Mouse (Mus musculus): ENCODE results near the gene Ahctf1. TPM values are rescaled to one million over a fixed set of nuclear protein-coding genes. Genes with fewer than 3 reads are reported as not detected.

Gene Ahctf1
- polyA plus RNA-seq, 1 experiment from 2014 or later = 54.6 TPM

DNA sequence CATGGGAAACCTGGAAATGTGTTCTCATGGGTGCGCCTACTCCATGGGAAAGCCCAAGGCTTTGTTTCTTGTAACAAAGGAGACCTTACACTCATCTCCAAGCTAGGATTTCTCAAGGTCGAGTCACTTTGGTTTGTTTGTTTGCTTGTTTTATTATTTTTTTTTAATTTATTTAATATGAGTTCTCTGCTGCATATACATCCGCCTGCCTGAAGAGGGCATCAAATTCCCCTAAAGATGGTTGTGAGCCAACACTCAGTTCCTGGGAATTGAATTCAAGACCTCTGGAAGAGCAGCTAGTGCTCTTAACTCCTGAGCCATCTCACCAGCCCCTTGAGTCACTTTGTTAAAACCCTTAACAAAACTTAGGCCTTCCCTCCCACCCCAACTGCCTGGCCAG lies 90.1 kb downstream of the Ahctf1 start:
- no peaks in the 10 kb centered on the region for H3K36me3 ChIP-seq (ENCODE audit: control insufficient read depth, insufficient read depth, low read length)
- no peak for ATAC-seq (replicated peaks; ENCODE audit: low FRiP score)
- no peak overlapping the region for H3K4me3 ChIP-seq (ENCODE audit: low read depth, low read length)
- no peak overlapping the region for H3K4me2 ChIP-seq
- DNase-seq (ENCODE audit: low spot score) = no peak
- no peak overlapping the region for H3K9ac ChIP-seq (ENCODE audit: low read depth, low read length)
- no peak overlapping the region for H3K27ac ChIP-seq (ENCODE audit: low read depth, low read length)
- 81% methylated on average over 3 of the region's 3 CpGs for WGBS
- H3K9me3 ChIP-seq (ENCODE audit: control insufficient read depth, low read length) = no peaks in the 10 kb centered on the region
- H3K27me3 ChIP-seq (replicated peaks; ENCODE audit: control insufficient read depth, insufficient read depth, low read length) = no peaks in the 10 kb centered on the region
- H3K4me1 ChIP-seq (replicated peaks; ENCODE audit: control insufficient read depth, insufficient read depth, low read length) = no peaks in the 10 kb centered on the region

DNA sequence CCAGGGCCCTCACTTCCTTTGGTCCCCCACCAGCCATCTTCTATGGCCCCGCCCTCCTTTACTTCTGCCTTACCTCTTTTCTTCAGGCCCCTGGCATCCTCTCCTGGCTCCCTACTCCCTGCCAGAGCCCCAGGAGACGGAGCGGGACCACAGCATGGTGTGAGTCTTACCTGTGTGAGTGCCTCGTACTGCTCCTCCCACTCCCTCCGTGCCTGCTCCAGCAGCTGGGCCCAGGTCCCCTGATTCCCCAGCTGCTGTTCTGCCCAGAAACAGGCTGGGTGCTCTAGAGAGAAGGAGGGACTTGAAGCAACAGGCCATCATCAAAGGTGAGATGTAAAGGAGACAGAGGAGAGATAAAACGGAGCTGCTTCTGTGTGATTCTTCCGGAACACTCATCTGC lies 90.8 kb downstream of the Ahctf1 start:
- Histone ChIP-seq H3K4me2 (no peak overlapping the region), H3K9me3 (ENCODE audit: control insufficient read depth, low read length) (no peaks in the 10 kb centered on the region), H3K36me3 (ENCODE audit: control insufficient read depth, insufficient read depth, low read length) (no peaks in the 10 kb centered on the region), H3K4me3 (ENCODE audit: low read depth, low read length) (no peak overlapping the region), H3K27me3 (replicated peaks; ENCODE audit: control insufficient read depth, insufficient read depth, low read length) (no peaks in the 10 kb centered on the region), H3K27ac (ENCODE audit: low read depth, low read length) (no peak overlapping the region), H3K9ac (ENCODE audit: low read depth, low read length) (no peak overlapping the region), H3K4me1 (replicated peaks; ENCODE audit: control insufficient read depth, insufficient read depth, low read length) (no peaks in the 10 kb centered on the region)
- 88% methylated on average over 7 of the region's 7 CpGs for WGBS
- DNase-seq (ENCODE audit: low spot score) (no peak), ATAC-seq (replicated peaks; ENCODE audit: low FRiP score) (no peak)

DNA sequence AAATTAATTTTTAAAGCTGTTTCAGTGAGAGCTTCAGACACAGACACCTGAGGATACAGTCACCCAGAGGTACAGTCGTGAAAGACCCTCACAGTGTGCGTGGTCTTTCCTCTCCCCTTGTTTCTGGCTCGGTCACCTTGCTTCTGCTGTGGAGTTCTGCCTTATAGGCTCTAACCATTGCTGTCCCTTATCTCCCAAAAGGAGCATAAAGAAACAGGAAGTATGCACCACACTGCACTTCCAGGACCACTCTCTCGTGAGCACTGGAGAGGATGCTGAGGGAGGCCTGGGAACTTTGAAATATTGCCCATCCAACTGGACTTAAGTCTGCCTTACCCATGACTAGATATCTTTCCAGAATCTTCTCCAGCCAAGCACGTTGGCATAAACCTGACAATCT lies 92.7 kb downstream of the Ahctf1 start:
- ATAC-seq (replicated peaks; ENCODE audit: low FRiP score) = no peak
- no peaks in the 10 kb centered on the region for H3K36me3 ChIP-seq (ENCODE audit: control insufficient read depth, insufficient read depth, low read length)
- H3K9ac ChIP-seq (ENCODE audit: low read depth, low read length) = no peak overlapping the region
- DNase-seq (ENCODE audit: low spot score) = no peak
- H3K4me2 ChIP-seq = no peak overlapping the region
- H3K4me3 ChIP-seq (ENCODE audit: low read depth, low read length) = no peak overlapping the region
- no peak overlapping the region for H3K27ac ChIP-seq (ENCODE audit: low read depth, low read length)
- no peaks in the 10 kb centered on the region for H3K9me3 ChIP-seq (ENCODE audit: control insufficient read depth, low read length)
- WGBS = 56% methylated on average over 5 of the region's 5 CpGs
- H3K27me3 ChIP-seq (replicated peaks; ENCODE audit: control insufficient read depth, insufficient read depth, low read length) = no peaks in the 10 kb centered on the region
- H3K4me1 ChIP-seq (replicated peaks; ENCODE audit: control insufficient read depth, insufficient read depth, low read length) = no peaks in the 10 kb centered on the region

DNA sequence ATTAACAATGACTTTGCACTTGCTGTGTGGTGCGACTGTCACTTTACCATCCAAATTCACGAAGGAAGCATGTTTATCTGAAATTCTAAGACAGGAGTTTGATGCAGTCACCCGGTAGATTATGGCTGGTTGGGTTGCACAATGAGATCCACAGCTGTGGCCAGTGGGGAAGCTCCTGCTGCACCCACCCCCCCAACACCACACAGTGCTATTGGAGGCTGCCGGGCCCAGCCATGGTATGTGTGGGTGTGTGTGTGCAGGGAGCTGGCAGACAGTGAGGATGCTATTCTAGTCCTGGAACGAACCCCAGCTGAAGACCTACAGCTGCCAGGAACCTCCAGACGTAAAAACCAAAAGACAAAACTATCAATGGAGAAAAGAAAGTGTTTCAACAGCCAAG lies 94.1 kb downstream of the Ahctf1 start:
- Histone ChIP-seq H3K27me3 (replicated peaks; ENCODE audit: control insufficient read depth, insufficient read depth, low read length) (no peaks in the 10 kb centered on the region), H3K27ac (ENCODE audit: low read depth, low read length) (no peak overlapping the region), H3K9ac (ENCODE audit: low read depth, low read length) (no peak overlapping the region), H3K4me3 (ENCODE audit: low read depth, low read length) (no peak overlapping the region), H3K9me3 (ENCODE audit: control insufficient read depth, low read length) (no peaks in the 10 kb centered on the region), H3K4me1 (replicated peaks; ENCODE audit: control insufficient read depth, insufficient read depth, low read length) (no peaks in the 10 kb centered on the region), H3K4me2 (no peak overlapping the region), H3K36me3 (ENCODE audit: control insufficient read depth, insufficient read depth, low read length) (no peaks in the 10 kb centered on the region)
- DNase-seq (ENCODE audit: low spot score) (no peak), ATAC-seq (replicated peaks; ENCODE audit: low FRiP score) (no peak)
- 75% methylated on average over 6 of the region's 6 CpGs for WGBS

DNA sequence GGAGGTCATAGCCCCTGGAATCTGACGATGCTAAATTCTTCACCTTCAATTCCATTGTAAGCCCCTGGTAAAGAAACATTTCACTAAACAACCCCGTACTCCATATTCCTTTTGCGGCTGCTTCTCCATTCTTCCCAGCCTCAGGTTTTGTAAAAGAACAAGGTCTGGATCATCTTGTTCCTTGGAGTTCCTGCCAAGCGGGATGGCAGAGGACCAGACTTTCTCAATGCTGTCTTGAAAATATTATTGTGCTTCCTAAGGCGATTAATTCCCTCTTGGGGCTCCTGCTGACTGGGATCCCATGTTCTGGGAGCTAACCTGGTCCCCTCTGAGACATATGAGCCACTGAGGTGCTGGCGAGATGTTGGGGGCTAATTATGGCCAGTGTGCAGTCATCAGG lies 98.3 kb downstream of the Ahctf1 start:
- Histone ChIP-seq H3K4me3 (ENCODE audit: low read depth, low read length) (no peak overlapping the region), H3K27ac (ENCODE audit: low read depth, low read length) (no peak overlapping the region), H3K27me3 (replicated peaks; ENCODE audit: control insufficient read depth, insufficient read depth, low read length) (no peaks in the 10 kb centered on the region), H3K4me1 (replicated peaks; ENCODE audit: control insufficient read depth, insufficient read depth, low read length) (0 out of 2 replicates have a peak, but pooled peaks cover 4% of the 10 kb centered on the region), H3K9ac (ENCODE audit: low read depth, low read length) (no peak overlapping the region), H3K36me3 (ENCODE audit: control insufficient read depth, insufficient read depth, low read length) (no peaks in the 10 kb centered on the region), H3K4me2 (no peak overlapping the region), H3K9me3 (ENCODE audit: control insufficient read depth, low read length) (no peaks in the 10 kb centered on the region)
- DNase-seq (ENCODE audit: low spot score) (no peak), ATAC-seq (replicated peaks; ENCODE audit: low FRiP score) (no peak)
- 85% methylated on average over 6 of the region's 6 CpGs for WGBS

DNA sequence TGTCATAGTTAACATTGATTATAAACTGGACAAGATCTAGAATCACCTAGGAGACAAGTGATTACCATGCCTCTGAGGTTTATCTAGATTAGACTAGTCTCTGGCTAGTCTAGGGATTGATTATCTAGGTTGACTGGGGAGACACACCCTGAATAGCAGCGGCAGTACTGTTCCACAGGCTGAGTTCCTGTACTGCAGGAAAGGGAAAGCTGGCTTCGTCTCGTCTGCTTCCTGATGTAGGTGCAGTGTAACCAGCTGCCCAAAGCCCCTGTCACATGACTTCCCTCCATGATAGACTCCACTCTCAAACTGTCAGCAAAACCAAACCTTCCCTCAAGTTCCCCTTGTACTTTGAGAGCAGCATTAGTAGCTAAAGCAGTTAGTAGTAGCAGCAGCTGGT lies 99.3 kb downstream of the Ahctf1 start:
- ATAC-seq (replicated peaks; ENCODE audit: low FRiP score) (peak; percentile 23; the same call in 1 of the 2 replicates), DNase-seq (ENCODE audit: low spot score) (no peak)
- 0 out of 2 replicates have a peak, but pooled peaks cover 4% of the 10 kb centered on the region for H3K4me1 ChIP-seq (replicated peaks; ENCODE audit: control insufficient read depth, insufficient read depth, low read length)
- H3K27me3 ChIP-seq (replicated peaks; ENCODE audit: control insufficient read depth, insufficient read depth, low read length) = no peaks in the 10 kb centered on the region
- no peak overlapping the region for H3K4me3 ChIP-seq (ENCODE audit: low read depth, low read length)
- H3K9me3 ChIP-seq (ENCODE audit: control insufficient read depth, low read length) = no peaks in the 10 kb centered on the region
- H3K9ac ChIP-seq (ENCODE audit: low read depth, low read length) = no peak overlapping the region
- no peak overlapping the region for H3K4me2 ChIP-seq
- no peaks in the 10 kb centered on the region for H3K36me3 ChIP-seq (ENCODE audit: control insufficient read depth, insufficient read depth, low read length)
- H3K27ac ChIP-seq (ENCODE audit: low read depth, low read length) = no peak overlapping the region
- 52% methylated on average over 3 of the region's 3 CpGs for WGBS

Other genes starting within 250 kb of the Ahctf1 start
- 26.7 and 29.5 TPM in 2 replicates for gene Sccpdh, start 135.5 kb downstream of the Ahctf1 start, polyA plus RNA-seq (2014; fragmentation: Nextera tagmentation; extraction: Ambion mirVana)
- gene Kif28, start 58.4 kb downstream of the Ahctf1 start, polyA plus RNA-seq (2014; fragmentation: Nextera tagmentation; extraction: Ambion mirVana) = not detected in 2 replicates
- 0.38 and 0.51 TPM in 2 replicates for gene Gm10518, start 304 bp downstream of the Ahctf1 start, polyA plus RNA-seq (2014; fragmentation: Nextera tagmentation; extraction: Ambion mirVana)
- gene Cdc42bpa, start 156.8 kb upstream of the Ahctf1 start, polyA plus RNA-seq (2014; fragmentation: Nextera tagmentation; extraction: Ambion mirVana) = 11.2 and 13.1 TPM in 2 replicates

Data from liver, embryonic 11.5 days (tissue).